Mouse (Mus musculus) limb, embryonic 12.5 days (tissue): ENCODE data around the gene Scimp. TPM values are rescaled to one million over a fixed set of nuclear protein-coding genes. Genes with fewer than 3 reads are reported as not detected.

ENCODE experiments used
- ATAC-seq: fragments of 200-750 bp; cut with Nextera tagmentation; 2 replicates; pipeline ENCODE4 v1.8.0; 2017; ENCODE audit warnings: low read depth, moderate TSS enrichment; ENCODE audit not compliant: insufficient number of reproducible peaks, insufficient read depth, low FRiP score, low TSS enrichment
- H3K27ac ChIP-seq: fragments of 300-500 bp; sonication (generic); 2 replicates; pipeline ENCODE4 v1.5.1; 2016; ENCODE audit warnings: mild to moderate bottlenecking, moderate library complexity
- H3K27me3 ChIP-seq: fragments of 300-500 bp; sonication (generic); 2 replicates; pipeline ENCODE4 v1.6.1; 2016; ENCODE audit warnings: mild to moderate bottlenecking, moderate library complexity
- H3K36me3 ChIP-seq: fragments of 300-500 bp; sonication (generic); 2 replicates; pipeline ENCODE4 v1.6.1; 2016; ENCODE audit warnings: mild to moderate bottlenecking, moderate library complexity
- H3K4me1 ChIP-seq: fragments of 300-500 bp; sonication (generic); replicated peaks from 2 replicates; pipeline ENCODE4 v1.6.1; 2016
- H3K4me2 ChIP-seq: fragments of 300-500 bp; sonication (generic); 2 replicates; pipeline ENCODE4 v1.6.1; 2016; ENCODE audit warnings: mild to moderate bottlenecking, moderate library complexity
- H3K4me3 ChIP-seq: fragments of 300-500 bp; sonication (generic); replicated peaks from 2 replicates; pipeline ENCODE4 v1.5.1; 2016; ENCODE audit warnings: mild to moderate bottlenecking
- H3K9ac ChIP-seq: fragments of 300-500 bp; sonication (generic); replicated peaks from 2 replicates; pipeline ENCODE4 v1.6.1; 2016; ENCODE audit warnings: mild to moderate bottlenecking, moderate library complexity
- H3K9me3 ChIP-seq: fragments of 300-500 bp; sonication (generic); 2 replicates; pipeline ENCODE4 v1.6.1; 2016; ENCODE audit warnings: mild to moderate bottlenecking, moderate library complexity
- WGBS: fragments of 180-500 bp; shearing (Covaris S2); methylation state at CpG from one replicate; pipeline ENCODE4 v1.1.7; 2016; 5-methylcytosine and 5-hydroxymethylcytosine counted together
- microRNA-seq: library from miRNA; unstranded; fragments of <30 nt; microRNA quantifications from one replicate; pipeline ENCODE4, GENCODE M21; 2017
- polyA plus RNA-seq: library from polyadenylated mRNA; unstranded; fragments of >200 nt; fragmentation: Nextera tagmentation; extraction: Ambion mirVana; gene quantifications from 2 replicates; pipeline ENCODE4 v1.2.1, GENCODE M21; 2016

The Scimp gene
- polyA plus RNA-seq, 1 experiment from 2014 or later, result not detected

DNA sequence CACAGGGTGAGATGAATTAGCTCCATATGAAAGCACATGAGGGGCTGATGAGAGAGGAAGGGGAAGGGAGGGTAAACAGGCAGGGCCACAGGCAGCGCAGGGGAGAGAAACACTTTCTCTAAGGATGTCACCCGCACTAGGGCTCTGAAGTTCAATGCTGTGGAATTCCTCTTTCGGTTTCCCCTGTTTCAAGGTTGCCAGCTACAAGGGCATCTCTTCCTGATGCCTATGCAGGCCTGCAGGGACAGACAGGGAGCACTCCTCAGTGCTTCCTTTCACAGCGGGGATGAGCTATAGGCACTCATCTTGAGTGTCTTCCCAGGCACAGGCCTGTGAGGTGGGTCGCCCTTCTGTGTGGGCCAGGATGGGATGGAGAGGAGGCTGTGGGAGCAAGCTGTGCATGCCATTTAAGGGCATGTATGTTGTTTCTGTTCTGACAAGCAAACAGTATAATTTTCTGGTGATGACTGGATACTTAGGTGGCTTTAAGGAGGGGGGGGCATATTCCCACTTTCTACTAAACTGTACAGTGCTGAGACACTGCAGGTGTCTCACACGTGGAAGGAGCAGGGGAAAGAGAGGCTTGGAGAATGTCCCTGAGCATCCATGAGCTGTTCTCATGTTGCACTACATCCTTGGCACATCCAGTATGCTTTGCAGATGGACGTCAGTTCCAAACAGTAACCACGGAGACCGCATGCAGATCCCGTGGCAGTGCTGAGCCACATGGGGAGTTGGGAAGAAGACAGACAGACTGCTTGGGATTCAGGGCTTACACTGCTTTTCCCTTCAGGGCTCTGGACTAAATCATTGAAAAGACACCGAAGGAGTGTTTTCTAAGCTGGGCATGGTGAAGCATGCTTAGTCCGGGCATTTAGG, 69.6 kb downstream of the Scimp start:
- H3K4me2 ChIP-seq, result no peak overlapping the region
- no peaks in the 10 kb centered on the region for H3K9me3 ChIP-seq
- no peak overlapping the region for H3K9ac ChIP-seq
- ATAC-seq, result no peak
- H3K27ac ChIP-seq, result no peak overlapping the region
- H3K4me1 ChIP-seq, result no peaks in the 10 kb centered on the region
- no peak overlapping the region for H3K4me3 ChIP-seq
- no peaks in the 10 kb centered on the region for H3K36me3 ChIP-seq
- H3K27me3 ChIP-seq, result no peaks in the 10 kb centered on the region
- 83% methylated on average over 12 of the region's 12 CpGs for WGBS

GRCm38 (mm10) chr11:70742117-70742516, 70.3 kb downstream of the Scimp start:
- no peak for ATAC-seq
- no peak overlapping the region for H3K4me2 ChIP-seq
- no peaks in the 10 kb centered on the region for H3K36me3 ChIP-seq
- no peak overlapping the region for H3K27ac ChIP-seq
- H3K9ac ChIP-seq, result no peak overlapping the region
- H3K9me3 ChIP-seq, result no peaks in the 10 kb centered on the region
- no peaks in the 10 kb centered on the region for H3K4me1 ChIP-seq
- H3K4me3 ChIP-seq, result no peak overlapping the region
- 89% methylated on average over 7 of the region's 7 CpGs for WGBS
- no peaks in the 10 kb centered on the region for H3K27me3 ChIP-seq

GRCm38 (mm10) chr11:70741603-70742002, 70.8 kb downstream of the Scimp start:
- no peaks in the 10 kb centered on the region for H3K9me3 ChIP-seq
- H3K27ac ChIP-seq, result no peak overlapping the region
- H3K4me2 ChIP-seq, result no peak overlapping the region
- no peak for ATAC-seq
- no peaks in the 10 kb centered on the region for H3K27me3 ChIP-seq
- H3K36me3 ChIP-seq, result no peaks in the 10 kb centered on the region
- no peak overlapping the region for H3K4me3 ChIP-seq
- no peaks in the 10 kb centered on the region for H3K4me1 ChIP-seq
- H3K9ac ChIP-seq, result no peak overlapping the region
- 90% methylated on average over 3 of the region's 3 CpGs for WGBS

Small RNAs within 50 kb of the gene (microRNA-seq; reads per million reads assigned to microRNA genes)
- gene Gm22760, result not detected

Other genes with a start within 250 kb of the Scimp start
- gene Mink1, start 249.7 kb downstream of the Scimp start, polyA plus RNA-seq, result 17.6 and 18.4 TPM in 2 replicates
- gene 4930544D05Rik, start 196.7 kb downstream of the Scimp start, polyA plus RNA-seq, result not detected in 2 replicates
- gene Chrne, start 193.4 kb downstream of the Scimp start, polyA plus RNA-seq, result not detected in 2 replicates
- gene Gp1ba, start 173.5 kb downstream of the Scimp start, polyA plus RNA-seq, result 0.22 and 0.31 TPM in 2 replicates
- 95.8 and 104 TPM in 2 replicates for gene Rnf167, start 165.4 kb downstream of the Scimp start, polyA plus RNA-seq
- 161 and 163 TPM in 2 replicates for gene Slc25a11, start 165.1 kb downstream of the Scimp start, polyA plus RNA-seq
- 1,494 and 1,514 TPM in 2 replicates for gene Pfn1, start 157.9 kb downstream of the Scimp start, polyA plus RNA-seq
- gene Eno3, start 155.4 kb downstream of the Scimp start, polyA plus RNA-seq, result 34.2 and 38.2 TPM in 2 replicates
- gene Spag7, start 143.2 kb downstream of the Scimp start, polyA plus RNA-seq, result 151 TPM in 2 replicates
- 9.9 and 12.8 TPM in 2 replicates for gene Camta2, start 124.5 kb downstream of the Scimp start, polyA plus RNA-seq
- gene Inca1, start 112.4 kb downstream of the Scimp start, polyA plus RNA-seq, result 1.0 and 1.4 TPM in 2 replicates
- gene Kif1c, start 112.0 kb downstream of the Scimp start, polyA plus RNA-seq, result 3.3 and 3.6 TPM in 2 replicates
- 6.8 and 7.2 TPM in 2 replicates for gene Zfp3, start 48.4 kb downstream of the Scimp start, polyA plus RNA-seq
- 36.9 and 38.0 TPM in 2 replicates for gene Rabep1, start 32.2 kb upstream of the Scimp start, polyA plus RNA-seq
- gene Nup88, start 157.4 kb upstream of the Scimp start, polyA plus RNA-seq, result 145 and 147 TPM in 2 replicates
- gene Rpain, start 157.6 kb upstream of the Scimp start, polyA plus RNA-seq, result 70.5 and 78.1 TPM in 2 replicates
- 259 and 269 TPM in 2 replicates for gene C1qbp, start 170.4 kb upstream of the Scimp start, polyA plus RNA-seq
- gene Dhx33, start 191.9 kb upstream of the Scimp start, polyA plus RNA-seq, result 28.2 and 29.4 TPM in 2 replicates
- 54.0 and 56.8 TPM in 2 replicates for gene Mis12, start 207.0 kb upstream of the Scimp start, polyA plus RNA-seq
- gene Derl2, start 207.3 kb upstream of the Scimp start, polyA plus RNA-seq, result 37.2 and 38.3 TPM in 2 replicates
- gene 6330403K07Rik, start 220.9 kb upstream of the Scimp start, polyA plus RNA-seq, result 250 and 257 TPM in 2 replicates